Mouse (Mus musculus) ES-CJ7 (cell line): ENCODE results near the gene Thsd7a.

Source experiments
- DNase-seq: peaks from one replicate; pipeline ENCODE4 v3.0.0; 2011; ENCODE audit warnings: low read depth, low spot score

The Thsd7a gene

DNA sequence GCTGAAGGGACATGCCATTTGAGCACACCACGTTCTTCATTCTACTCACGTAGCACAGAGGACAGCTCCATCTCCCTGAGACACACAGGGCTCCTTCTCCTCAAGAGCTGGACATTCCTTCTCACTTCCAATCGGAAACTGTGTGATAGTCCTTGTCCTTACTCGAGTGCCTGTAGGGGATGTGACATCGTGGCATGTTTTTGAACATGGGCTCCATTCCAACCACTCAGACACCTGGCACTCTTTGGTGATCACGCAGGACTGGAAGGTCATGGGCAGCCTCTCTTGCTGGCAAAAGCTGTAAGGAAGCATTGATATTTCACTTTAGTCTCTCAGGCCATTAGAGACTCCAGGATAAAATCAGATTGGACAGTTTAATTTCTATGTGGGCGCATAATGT lies 245.3 kb downstream of the Thsd7a start:
- DNase-seq, result no peak

DNA sequence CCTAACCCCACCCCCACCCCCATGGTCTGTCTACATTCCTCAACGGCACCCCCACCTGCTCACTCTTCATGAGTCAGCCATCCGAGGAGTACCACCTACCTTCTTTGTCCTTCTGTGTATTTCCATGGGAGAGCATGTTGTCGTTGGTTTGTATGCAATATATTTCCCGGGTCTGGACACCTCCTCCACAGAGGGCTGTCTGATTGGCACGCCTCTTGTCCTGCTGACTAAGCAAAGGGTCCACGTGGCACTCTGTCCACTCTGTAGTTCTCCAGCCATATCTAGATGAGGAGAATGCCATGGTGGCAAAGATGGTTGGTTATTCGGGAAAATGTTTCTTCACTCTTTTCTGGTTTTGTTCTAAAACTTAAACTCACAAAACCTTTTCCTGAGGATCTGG lies 248.3 kb downstream of the Thsd7a start:
- no peak for DNase-seq

DNA sequence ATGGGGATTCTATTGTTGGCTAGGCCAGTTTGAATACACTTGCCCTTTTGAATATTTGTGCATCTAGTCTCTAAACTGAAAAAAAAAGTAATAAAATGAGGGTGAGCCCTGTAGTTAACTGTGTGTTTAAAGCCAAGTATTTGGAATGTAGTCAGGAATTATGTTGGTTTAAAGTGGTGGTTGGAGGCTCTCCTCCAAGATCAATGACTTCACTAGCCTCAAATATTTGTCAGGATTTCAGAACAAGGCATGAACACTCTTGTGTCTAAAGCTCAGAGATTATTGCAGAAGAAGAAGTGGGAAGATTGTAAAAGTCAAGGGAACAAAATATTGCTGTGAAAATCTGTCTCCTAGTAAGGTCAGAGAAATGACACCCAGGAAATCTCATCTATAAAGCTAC lies 249.3 kb downstream of the Thsd7a start:
- no peak for DNase-seq

DNA sequence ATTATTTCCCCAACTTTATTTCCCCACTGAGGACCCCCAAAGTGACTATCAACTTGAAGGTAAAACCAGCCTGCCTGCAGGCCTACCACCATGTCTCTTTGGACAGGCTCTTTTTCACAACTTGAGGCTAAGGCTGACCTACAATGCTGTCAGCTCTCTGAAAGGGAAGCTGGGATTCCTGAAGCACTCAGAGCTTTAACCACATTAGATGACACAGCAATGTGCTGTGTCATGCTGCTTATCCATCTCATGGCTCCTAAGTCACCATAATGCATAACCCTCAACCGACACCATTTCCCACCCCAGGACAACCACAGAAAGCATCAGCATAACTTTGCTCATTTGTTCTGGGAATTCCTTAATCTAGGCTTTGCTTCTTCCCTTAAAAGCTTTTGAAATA lies 255.6 kb downstream of the Thsd7a start:
- no peak for DNase-seq

DNA sequence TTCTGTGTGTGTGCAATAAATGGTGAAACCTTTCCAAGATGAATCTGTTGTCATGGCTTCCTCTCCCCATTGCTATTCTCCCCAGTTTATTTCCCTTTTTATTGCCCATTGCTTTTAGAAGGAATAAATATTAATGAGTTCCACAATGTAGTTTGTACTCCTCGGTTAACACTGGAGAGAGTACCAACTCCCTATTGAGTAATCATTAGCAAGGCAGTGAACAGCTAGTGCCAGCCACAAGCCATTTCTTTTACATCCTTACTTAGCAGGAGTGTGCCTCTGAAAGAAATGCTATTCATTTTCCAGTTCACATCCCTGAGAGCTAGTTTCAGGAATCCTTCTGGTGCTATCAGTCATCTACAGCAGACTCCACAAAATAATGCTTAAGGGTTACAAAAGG lies 260.3 kb downstream of the Thsd7a start:
- no peak for DNase-seq

DNA sequence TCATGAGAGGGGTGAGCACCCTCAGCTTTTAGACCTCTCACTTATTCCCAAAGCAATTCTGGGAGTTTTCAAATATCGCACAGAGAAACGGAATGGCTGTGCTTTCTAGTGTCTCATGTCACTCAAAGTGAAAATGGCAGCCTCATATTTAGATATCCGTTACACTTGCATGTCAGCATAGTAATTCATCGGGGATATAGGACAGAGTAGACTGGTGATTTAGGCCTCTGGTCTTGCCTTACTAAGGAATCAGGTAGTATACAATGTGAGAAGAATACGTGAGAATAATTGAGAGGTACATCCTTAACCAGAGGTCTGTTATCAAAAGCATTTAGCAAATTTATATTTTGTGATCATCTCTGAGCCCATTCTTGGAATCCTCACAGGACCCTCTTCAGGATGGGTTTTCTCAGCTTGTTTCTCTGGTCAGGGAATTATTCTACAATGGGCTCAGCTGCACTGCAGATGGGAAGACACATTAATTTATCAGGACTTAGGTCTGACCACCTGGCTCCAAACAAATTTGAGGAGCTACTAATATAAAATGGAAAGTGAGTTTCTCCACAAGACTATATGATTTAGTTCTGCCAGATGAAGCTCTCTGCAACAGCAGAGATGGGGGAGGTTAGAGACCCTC lies 267.6 kb downstream of the Thsd7a start:
- DNase-seq, result no peak

DNA sequence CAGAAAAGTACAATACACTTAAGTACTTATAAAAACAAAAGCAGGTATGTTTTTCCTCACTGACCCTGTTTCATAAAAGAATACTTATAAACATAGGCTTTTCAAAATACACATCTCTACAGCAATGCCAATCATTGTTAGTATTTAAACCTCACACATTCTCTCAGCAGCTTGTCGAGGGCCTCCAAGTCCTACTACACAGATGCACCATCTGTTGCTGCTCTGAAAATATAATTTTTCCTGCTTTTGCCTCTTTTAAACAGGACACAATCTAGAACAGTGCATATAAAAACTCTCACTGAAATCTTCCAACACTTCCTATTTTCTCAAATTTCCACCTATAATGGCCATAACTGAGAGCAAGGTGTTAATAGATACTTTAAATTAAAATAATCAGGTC lies 270.9 kb downstream of the Thsd7a start:
- DNase-seq, result no peak

DNA sequence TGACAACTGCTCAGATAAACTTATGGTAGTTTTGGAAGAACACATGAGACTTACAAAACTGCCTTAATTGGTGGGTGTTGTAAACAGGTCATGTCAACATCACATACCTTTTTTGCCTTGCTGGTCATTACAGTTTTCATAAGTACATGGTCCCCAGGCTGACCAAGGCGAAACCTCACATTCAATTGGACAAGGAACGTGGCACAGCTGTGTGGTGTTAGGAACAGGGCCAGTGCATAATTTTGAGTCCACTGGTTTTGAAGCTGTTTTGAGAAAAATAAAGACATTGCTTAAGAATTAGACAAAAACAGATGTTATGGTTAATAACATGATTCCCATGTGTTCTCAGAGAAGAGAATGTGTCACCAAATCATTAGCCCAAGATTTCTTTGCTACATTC lies 278.3 kb downstream of the Thsd7a start:
- no peak for DNase-seq

DNA sequence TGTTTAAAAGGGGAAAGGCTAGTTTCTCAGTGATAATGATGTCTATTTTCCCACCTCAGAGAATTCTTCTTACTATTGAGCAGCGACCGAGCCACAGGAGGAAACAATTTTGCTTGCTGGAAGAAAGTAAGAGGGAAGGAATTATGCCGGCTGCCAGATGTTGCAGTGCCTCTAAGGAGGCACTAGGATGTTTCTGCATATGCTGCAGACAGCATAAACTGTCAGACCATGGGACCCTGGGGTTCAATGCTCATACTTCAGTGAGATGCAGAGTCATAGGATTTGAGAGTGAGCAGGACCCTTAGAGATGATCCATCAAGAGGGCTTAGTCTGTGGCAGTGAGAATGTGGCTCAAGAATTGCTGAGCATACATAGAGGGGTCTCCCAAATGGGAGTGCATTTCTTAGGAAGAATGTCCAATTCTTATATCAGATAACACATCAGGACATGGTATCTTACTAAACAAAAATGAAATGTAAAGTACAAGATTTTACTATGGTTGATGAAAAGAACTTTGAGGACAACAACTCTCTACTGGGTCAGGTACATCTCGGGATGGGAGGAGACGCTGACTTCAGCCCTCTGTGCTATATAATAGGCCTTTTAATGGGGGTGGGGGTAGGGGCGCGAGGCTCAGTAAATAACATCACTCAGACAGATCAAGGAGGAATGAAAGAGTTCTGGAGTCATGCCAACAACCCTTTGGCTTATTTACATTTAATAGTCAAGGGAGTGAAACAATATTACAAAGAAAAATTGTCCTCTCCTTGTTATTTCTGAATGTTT lies 281.7 kb downstream of the Thsd7a start:
- no peak for DNase-seq

DNA sequence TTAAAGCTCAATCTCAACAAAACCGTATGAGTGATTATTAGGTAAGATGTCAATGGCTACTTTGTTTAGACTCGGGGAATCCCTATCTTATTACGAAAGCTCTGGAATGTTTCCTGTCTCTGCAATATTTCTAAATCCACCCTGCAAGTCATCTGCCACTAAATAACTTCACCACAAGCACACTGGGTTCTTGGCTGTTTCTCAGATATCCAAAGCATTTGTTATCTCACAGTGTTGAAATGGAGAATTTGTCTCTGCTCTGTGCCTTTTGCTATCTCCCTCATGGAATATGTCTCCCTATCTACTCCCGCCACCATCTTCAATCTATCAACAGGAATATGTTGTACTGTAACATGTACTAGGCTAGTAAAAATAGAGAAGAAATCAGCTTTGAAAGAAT lies 290.4 kb downstream of the Thsd7a start:
- DNase-seq, result no peak

DNA sequence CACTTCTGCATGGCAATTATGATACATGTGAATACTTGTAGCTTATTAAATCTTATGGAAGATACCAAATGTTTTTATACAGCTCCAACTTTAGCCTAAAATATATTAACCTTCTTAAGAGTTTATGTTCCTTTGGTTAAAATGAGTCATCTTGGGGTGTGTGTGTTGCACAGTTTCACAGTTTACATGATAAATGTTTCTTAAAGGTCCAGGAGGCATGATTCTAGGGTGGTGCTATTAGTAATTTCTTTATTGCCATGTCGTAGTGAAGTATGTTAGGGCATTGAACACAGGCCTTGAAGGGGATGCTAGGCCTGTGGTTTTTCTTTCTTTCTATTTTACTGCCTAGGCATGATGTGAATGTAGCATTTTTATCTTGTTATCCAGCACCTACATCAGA lies 291.8 kb downstream of the Thsd7a start:
- no peak for DNase-seq

DNA sequence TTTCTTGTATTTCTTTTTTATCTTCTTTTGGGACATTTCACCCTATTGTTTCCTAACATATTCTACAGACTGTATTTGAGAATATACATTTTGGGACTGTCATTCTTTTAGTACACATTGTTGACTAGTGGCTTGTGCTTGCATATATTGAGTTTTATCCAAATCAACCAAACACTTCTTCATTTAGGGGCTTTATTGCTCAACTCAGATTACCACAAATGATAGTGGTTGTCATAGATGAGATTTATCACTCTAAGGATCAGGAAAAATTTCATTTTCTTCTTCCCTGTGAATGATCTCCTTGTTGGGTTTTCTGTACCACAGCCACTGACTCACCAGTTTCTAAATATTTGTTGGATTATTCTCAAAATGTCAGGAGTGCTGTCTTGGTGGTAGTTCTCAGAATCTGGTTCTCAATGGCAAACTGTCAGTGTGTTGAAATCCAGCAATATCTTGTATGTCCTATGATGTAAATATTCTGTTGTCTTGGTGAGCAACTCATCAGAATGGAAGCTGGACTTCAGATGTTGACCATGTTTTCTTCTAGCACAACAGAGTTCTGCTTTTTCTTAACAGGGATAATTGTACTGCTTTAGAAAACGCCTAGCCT lies 294.2 kb downstream of the Thsd7a start:
- DNase-seq, result no peak

DNA sequence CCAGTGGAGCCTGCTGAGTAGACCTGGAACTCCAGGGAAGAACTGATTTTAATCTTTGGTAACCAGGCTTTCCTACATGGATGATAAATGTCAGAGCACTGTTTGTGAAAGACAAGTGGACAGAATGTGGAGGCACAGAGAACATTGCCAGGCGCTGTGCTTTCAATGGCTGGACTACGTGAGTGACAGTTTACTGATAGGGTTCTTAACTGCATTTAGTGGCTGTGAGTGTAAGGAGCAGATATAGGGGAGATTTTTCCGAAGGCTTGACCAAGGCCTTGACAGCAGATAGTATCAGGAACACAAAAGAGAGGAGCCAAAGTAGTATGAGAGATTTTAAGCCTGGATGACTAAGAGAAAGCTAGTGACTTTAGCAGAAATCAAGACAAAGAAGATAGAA lies 295.1 kb downstream of the Thsd7a start:
- no peak for DNase-seq

DNA sequence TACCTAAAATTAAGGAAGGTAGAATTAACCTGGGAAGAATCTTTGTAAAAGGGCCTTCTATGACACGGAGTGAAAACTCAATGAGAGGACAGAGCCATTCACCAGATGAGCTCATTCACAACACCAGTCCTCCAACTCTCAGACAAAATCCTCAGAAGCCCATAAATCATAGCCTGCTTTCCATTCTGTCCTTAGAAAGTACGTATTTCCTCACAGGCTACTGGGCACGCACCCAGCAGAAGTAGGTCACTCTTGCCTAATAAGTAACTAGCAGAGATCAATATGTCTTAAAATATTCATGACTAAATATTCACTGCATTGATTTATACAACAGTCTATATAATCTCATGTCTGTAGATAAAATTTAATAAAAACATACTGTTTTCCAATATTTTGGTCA lies 300.4 kb downstream of the Thsd7a start:
- DNase-seq, result no peak

DNA sequence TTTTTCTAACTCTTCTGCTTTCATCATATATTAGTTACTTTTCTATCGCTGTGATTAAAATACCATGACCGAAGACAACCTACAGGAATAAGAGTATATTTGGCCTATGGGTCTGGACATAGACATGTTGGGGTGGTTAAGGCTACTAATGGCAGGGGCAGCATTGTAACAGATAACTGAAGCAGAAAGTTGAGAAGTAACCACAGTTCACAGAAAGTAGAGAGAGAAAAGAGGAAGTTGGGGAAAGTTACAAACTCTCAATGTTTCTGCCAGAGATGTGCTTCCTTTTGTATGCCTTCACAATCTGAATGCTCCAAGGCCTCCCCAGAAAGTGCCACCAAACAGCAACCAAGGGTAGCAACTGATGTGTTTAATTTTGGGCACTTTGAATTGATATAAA lies 303.7 kb downstream of the Thsd7a start:
- no peak for DNase-seq

DNA sequence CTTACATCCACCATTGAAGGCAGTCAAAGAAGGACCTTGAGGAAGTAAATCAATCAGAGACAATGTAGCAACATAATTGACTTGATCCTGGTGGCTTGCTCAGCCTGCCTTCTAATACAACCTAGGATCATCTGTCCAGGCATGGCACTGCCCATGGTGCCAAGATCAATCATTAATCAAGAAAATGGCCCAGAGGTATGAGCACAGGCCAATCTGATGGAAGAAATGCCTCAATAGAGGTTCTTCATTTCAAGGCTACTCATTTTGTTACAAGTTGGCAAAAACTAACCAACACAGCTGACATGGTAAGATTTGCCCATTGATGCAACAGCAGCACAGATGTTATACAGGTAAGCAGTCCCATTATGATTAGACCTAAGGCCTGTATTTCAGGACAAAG lies 309.6 kb downstream of the Thsd7a start:
- no peak for DNase-seq

DNA sequence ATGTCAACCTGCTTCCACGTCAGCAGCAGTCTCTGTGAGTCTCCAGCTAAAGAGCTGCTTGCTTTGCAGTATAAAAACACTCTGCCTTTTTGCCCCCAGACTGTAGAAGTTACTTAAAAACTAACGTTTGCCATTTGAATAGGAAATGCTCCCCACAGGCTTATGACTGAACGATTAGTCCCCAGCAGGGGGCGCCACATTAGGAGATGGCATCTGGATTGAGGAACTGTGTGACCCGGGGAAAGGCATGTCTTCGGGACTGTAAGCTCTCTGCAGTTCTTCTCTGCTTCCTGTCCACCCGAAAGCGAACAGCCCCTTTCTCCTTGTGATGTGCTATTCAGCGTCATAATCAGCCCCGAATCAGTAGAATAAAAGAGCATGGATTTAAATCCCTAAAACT lies 330.1 kb downstream of the Thsd7a start:
- peak; percentile 54 for DNase-seq

DNA sequence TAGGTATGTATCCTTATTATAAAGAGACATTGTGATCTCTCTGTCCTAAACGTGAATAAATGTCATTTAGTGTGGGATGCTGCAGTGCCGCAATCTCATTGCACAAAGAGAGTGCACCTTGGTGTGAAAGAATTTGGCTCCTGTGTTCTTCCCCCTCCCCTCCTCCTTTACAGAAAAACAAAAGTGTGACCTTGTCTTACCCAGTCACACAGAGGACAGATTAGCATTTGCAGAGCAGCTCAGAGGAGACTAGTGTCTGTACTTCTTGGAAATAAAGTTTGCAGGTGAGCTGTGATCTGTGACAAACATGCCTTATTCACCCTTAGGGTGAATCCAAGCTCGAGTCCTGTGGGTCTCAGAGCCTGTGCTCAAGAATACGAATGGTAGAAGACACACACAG lies 332.2 kb downstream of the Thsd7a start:
- peak; percentile 61 for DNase-seq

DNA sequence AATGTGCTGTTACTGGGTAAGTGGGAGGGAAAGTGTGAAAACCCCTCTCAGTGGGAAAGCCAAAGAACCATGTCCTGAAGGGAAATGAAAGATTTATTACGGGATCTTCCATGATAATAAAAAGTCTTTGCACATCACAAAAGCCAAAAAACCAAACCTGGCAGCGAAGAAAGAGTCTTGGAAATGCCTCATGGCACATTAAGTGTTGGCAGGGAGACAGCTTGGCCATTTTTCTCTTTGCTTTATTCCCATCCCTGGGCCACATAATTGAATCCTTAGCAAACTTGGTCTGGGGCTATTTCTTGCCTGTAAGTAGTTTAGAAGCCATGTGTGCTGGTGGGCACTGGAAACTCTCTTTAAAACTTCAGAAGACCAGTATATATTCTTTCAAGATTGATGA lies 344.8 kb downstream of the Thsd7a start:
- DNase-seq, result no peak

DNA sequence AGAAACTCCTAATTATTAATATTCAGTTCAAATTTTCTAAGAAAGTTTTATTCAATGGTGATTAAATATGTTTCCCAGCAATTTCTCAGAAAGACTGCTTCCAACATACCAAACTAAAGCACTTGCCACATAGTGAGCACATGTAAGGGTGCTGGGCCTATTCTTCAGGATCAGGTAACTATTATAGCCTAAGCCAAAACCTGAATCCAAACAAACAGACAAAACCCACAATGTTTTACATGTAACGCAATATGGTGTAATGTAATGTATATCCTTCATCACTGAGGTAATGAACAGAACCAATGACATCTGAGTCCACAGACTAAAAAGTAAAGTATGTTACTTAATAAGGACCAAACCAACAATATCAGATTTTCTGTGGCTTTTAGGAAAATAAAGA lies 346.2 kb downstream of the Thsd7a start:
- no peak for DNase-seq

DNA sequence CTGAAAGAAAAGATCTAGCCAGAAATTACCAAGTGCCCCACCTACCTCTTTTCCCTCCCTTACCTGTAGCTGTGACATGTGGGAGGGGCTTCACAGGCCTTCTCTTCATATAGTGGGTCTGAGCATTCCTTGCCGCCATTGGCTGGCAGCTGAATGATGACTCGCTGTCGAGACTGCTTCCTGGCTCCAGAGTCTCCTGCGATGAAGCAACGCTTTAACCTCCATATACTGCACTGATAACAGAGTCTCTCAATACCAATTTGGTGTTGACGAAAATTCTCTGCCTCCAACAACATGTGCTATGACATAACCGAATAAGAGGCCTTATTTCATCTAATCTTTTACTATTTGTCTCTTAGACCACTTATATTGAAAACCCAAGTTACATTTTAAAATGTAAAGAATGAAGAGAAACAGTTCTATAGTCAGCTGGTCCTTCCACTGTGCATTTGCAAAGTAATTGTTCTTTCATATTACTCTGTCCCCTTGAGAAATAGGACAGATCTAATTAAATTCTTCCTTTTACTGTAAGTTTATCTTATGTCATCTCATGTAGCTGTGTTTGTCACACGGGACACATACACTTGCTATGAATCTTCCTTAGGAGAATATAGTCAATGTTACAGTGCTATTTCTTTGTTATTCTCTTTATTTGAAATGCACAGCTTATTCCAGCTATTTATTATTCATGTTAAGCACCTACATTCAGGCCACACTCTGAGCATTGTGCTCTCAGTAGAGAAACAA lies 351.3 kb downstream of the Thsd7a start:
- no peak for DNase-seq

DNA sequence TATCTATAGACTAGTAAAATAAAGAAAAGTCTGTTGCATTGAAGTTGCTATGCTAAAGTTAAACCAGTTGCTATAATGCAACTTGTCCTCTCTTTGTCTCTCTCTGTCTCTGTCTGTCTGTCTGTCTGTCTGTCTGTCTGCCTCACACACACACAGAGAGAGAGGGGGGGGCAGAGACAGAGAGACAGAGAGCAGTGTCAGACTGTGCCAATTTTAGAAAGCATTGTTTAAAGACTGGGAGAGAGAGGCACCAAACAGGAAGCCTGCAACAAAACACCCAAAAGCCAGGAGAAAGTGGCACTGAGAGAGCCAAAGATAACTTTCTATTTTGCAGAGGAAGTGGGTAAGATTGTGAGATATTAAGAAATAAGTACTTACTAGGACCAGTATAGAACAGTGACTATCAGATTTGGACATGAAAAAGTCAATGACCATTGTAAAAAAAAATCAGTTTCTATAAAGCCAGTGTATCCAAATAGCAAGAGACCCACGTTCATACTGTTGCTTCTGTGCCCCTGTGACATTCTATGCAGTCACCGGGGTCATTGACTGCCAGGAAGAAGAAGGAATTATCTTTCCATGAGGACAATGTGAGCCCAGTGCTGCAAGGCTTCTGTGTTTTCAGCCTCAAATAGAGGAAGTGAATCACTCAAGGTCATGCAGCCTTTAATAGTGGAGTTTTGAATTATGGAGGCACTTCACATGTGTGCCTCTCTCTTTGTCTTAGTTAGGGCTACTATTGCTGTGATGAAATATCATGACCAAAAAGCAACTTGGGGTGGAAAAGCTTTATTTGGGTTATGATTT lies 355.4 kb downstream of the Thsd7a start:
- DNase-seq, result no peak
